Mouse (Mus musculus): Measurements from ENCODE around the gene Mfsd2b. TPM values are rescaled to one million over a fixed set of nuclear protein-coding genes. Genes with fewer than 3 reads are reported as not detected.

The Mfsd2b gene
- total RNA-seq (2023) = 10 to 100 TPM; 10.8 to 13.1 TPM

DNA sequence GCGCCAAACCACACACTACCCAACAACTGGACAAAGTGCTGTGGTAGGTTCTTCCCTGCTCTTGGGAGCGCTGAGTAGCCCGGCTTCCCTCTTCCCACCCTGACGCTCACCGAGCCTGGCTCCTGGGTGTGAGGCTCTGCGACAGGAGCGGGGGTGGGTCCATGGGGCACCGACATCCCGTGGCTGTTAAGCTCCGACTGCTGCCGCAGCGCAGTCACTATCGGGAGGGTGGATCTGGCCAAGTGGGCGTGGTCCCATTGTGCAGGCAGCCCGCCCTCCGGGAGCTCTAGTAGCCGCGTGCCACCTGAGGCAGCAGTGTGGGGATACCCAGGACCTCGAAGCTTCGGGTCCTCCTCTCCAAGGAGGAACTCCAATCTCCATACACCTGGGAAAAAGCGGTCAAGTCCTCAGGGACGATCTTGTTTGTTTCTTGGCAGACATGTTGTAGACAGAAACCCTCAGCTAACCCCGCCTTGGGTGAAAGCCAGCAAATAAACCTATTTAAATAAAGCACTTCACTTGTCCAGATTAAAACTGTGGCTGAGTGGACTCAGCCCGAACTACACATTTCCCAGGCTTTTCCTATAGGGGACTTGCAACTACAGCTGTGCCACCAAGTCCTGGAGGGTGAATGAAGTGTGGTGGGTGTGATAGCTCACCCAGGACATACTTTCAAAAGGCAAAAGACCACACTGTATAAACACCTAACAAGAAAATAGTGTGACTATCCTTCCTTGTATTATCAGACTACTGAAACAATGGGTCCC lies at the start of gene Mfsd2b:
TSS of gene Mfsd2b (minus strand) at position 199 of the 767 bp plus-strand sequence.

GRCm38 (mm10) chr12:4916994-4917804 lies 43.0 kb upstream of the Mfsd2b start, which contains the start of gene Atad2b:
TSS of gene Atad2b (plus strand) at chr12:4917353.

DNA sequence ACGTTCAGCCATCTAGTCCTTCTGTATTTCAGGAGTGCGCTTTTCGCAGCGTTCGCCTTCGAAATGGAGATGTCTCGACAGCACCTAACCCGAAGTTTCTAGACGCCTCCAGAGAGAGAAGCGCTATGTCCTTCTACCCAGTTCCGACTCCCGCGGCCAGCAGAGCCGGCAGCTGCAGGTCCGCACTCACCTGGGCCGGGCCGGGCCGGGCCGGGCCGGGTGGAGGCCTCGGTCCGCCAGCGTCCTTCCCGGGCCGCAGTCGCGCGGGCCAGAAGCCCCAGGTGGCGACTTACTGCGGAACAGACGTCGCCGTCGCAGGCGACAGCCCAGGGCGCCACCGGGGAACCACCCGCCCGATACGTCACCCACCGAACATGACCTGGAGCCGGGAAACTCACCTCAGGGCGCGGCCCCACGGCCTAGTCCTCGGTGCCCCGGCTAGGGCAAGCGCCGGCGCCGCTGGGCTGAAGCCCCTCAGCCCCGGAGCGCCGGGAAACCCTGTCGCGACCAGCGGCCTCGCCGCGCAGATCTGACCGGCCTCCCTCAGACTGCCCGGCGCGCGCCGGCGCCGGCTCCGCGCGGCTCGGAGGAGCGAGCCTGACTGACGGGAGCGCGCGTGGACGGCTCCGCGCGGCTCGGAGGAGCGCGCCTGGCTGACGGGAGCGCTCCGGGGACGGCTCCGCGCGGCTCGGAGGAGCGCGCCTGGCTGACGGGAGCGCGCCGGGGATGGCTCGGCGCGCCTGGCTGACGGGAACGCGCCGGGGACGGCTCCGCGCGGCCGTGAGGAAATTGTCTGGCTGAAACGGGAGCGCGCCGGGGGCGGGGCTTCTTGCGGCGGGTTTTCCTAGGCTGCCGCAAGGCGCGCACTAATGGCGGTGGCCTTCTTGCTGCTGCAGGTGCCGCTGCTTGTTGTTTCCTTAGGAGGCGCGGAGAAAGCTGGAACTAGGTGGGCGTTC lies 33.1 kb upstream of the Mfsd2b start, which contains the start of gene Ubxn2a:
TSS of gene Ubxn2a (minus strand) at position 755 of the 956 bp plus-strand sequence.

GRCm38 (mm10) chr12:4842890-4843597 lies 31.1 kb downstream of the Mfsd2b start, which contains the start of gene Wdcp:
TSS of gene Wdcp (plus strand) at chr12:4843303.

GRCm38 (mm10) chr12:4841392-4841887 lies 32.7 kb downstream of the Mfsd2b start, which contains the start of gene Fkbp1b:
TSS of gene Fkbp1b (minus strand) at chr12:4841591.

GRCm38 (mm10) chr12:4817361-4818101 lies 56.6 kb downstream of the Mfsd2b start, which contains the start of gene Sf3b6:
TSS of gene Sf3b6 (plus strand) at chr12:4817544.

Other genes starting within 250 kb of the Mfsd2b start
- under 1 TPM in 1 of 2 experiments, not detected in 1; 0.47 TPM for gene Fam228a, start 135.9 kb downstream of the Mfsd2b start, total RNA-seq (2023)
- gene Pfn4, start 105.3 kb downstream of the Mfsd2b start, total RNA-seq (2023) = 1 to 10 TPM in 1 of 2 experiments, under 1 TPM in 1; 0.92 to 1.9 TPM
- 1 to 10 TPM; 4.7 to 9.9 TPM for gene Fam228b, start 105.1 kb downstream of the Mfsd2b start, total RNA-seq (2023)
- gene Sf3b6, start 56.8 kb downstream of the Mfsd2b start, total RNA-seq (2023) = 100 to 1,000 TPM; 148 to 169 TPM
- not detected for gene Fkbp1b, start 32.8 kb downstream of the Mfsd2b start, total RNA-seq (2023)
- gene Wdcp, start 31.1 kb downstream of the Mfsd2b start, total RNA-seq (2023) = 10 to 100 TPM; 17.1 to 19.4 TPM
- 10 to 100 TPM; 27.1 to 27.7 TPM for gene Ubxn2a, start 33.3 kb upstream of the Mfsd2b start, total RNA-seq (2023)
- 10 to 100 TPM; 72.7 to 75.5 TPM for gene Atad2b, start 43.0 kb upstream of the Mfsd2b start, total RNA-seq (2023)